Comparison of ENCODE assay signal across 8 mouse cellular contexts in genomic region chr9:48707134-48707823, GRCm38 (mm10).
DNase-seq lines count a peak whose midpoint lies in the region; ATAC-seq lines count a peak whose summit lies in the region.

No protein-coding gene starts in this region.

- no peaks in the 10 kb centered on the region for H3K27me3 ChIP-seq in heart, embryonic 15.5 days
- no peaks in the 10 kb centered on the region for H3K27me3 ChIP-seq in neural tube, embryonic 15.5 days (replicated peaks)

- peak overlapping the region; percentile 41 for H3K9ac ChIP-seq in heart, embryonic 15.5 days
- no peak overlapping the region for H3K9ac ChIP-seq in neural tube, embryonic 15.5 days (replicated peaks)

- WGBS in heart, embryonic 15.5 days, result 24% methylated on average over 14 of the region's 14 CpGs
- 59% methylated on average over 14 of the region's 14 CpGs for WGBS in neural tube, embryonic 15.5 days

- ATAC-seq in heart, embryonic 15.5 days (replicated peaks; ENCODE audit: insufficient number of reproducible peaks, insufficient read depth, low FRiP score, low read depth), result peak; percentile 87
- peak; percentile 80 for ATAC-seq in monocyte, adult 5-6 weeks (replicated peaks; ENCODE audit: insufficient number of reproducible peaks, low FRiP score, low TSS enrichment, poor library complexity, severe bottlenecking)
- no peak for ATAC-seq in neural tube, embryonic 15.5 days (ENCODE audit: low FRiP score)

- H3K27ac ChIP-seq in heart, embryonic 15.5 days, result peak overlapping the region; percentile 95
- no peak overlapping the region for H3K27ac ChIP-seq in neural tube, embryonic 15.5 days (replicated peaks)

- H3K4me3 ChIP-seq in heart, embryonic 15.5 days, result no peak overlapping the region
- H3K4me3 ChIP-seq in neural tube, embryonic 15.5 days (replicated peaks), result no peak overlapping the region

- peaks cover 34% of the 10 kb centered on the region for H3K4me1 ChIP-seq in heart, embryonic 15.5 days (replicated peaks)
- peaks cover 24% of the 10 kb centered on the region for H3K4me1 ChIP-seq in neural tube, embryonic 15.5 days

- no peaks in the 10 kb centered on the region for H3K9me3 ChIP-seq in heart, embryonic 15.5 days (replicated peaks)
- H3K9me3 ChIP-seq in neural tube, embryonic 15.5 days (replicated peaks), result no peaks in the 10 kb centered on the region

- peak overlapping the region; percentile 17; the same call in 1 of the 2 replicates for H3K4me2 ChIP-seq in heart, embryonic 15.5 days
- H3K4me2 ChIP-seq in neural tube, embryonic 15.5 days, result no peak overlapping the region

- no peaks in the 10 kb centered on the region for H3K36me3 ChIP-seq in heart, embryonic 15.5 days
- H3K36me3 ChIP-seq in neural tube, embryonic 15.5 days, result no peaks in the 10 kb centered on the region

- DNase-seq in kidney, postnatal 14 days, result peak; percentile 34
- no peak for DNase-seq in kidney, adult 18-20 months
- peak; percentile 64 for DNase-seq in brain, adult 2 months (ENCODE audit: low read depth, low spot score)
- DNase-seq in thymus, postnatal 4 days, result no peak
- DNase-seq in right cerebral cortex, postnatal 4 days, result no peak

Comparison
In these comparisons a context has a peak if more than half of its experiments do, and no peak if none do; other contexts are left out.
1. DNase-seq: peak in kidney, postnatal 14 days (single experiment) and brain, adult 2 months (single experiment); none in kidney, adult 18-20 months (single experiment), thymus, postnatal 4 days (single experiment) and right cerebral cortex, postnatal 4 days (single experiment).